Mouse (Mus musculus): Measurements from ENCODE around the gene Tent2.
"Not testable (repeated sequence)": the region's sequence is repeated elsewhere in the genome, so short reads cannot be mapped to it uniquely, and the experiment has no call there.

Tent2 gene

GRCm38 (mm10) chr13:93191831-93192645 is at the start of gene Tent2:
TSS of gene Tent2 (minus strand) at chr13:93192385.
- DNase-seq, result peak; percentile 92 to 96

DNA sequence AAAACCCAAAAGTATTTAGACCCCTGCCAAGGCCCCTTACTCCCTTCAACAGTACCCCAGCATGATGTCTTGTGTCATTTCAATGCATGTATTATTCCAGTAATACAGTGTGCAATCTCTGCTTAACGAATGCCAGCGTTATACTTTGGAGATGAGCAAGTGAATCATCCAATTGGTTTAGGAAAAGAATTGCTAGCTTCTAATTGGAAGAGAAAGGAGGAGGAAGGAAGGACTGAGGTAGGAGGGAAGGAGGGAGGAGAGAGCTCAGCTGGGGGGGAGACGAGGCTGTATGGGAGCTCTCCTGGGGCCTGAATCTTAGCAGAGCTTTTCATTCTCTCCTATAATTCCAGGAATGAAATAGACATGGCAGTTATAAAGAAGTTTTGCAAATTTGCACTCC is 49.0 kb upstream of the Tent2 start:
- no peak for DNase-seq

GRCm38 (mm10) chr13:93239561-93239960 is 47.4 kb upstream of the Tent2 start:
- no peak for DNase-seq

DNA sequence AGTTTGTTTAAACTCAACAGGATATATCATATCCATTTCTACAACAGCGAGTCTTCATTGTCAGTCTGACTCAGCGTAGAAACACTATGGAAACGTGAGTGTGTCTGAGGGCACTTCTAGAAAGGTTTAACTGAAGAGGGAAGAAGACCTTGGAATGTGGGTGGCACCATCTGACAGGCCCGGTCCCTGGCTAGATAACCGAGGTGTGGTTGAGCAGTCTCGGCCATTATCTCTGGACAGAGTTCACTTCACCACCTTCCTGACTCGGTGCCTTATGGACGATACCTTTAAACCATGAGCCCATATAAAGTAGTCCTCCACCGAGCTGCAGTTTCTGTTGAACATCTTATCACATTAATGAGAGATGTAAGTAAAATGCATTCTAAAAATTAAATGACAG is 46.9 kb upstream of the Tent2 start:
- no peak for DNase-seq

GRCm38 (mm10) chr13:93237677-93238398 is 45.7 kb upstream of the Tent2 start:
- DNase-seq, result no peak

DNA sequence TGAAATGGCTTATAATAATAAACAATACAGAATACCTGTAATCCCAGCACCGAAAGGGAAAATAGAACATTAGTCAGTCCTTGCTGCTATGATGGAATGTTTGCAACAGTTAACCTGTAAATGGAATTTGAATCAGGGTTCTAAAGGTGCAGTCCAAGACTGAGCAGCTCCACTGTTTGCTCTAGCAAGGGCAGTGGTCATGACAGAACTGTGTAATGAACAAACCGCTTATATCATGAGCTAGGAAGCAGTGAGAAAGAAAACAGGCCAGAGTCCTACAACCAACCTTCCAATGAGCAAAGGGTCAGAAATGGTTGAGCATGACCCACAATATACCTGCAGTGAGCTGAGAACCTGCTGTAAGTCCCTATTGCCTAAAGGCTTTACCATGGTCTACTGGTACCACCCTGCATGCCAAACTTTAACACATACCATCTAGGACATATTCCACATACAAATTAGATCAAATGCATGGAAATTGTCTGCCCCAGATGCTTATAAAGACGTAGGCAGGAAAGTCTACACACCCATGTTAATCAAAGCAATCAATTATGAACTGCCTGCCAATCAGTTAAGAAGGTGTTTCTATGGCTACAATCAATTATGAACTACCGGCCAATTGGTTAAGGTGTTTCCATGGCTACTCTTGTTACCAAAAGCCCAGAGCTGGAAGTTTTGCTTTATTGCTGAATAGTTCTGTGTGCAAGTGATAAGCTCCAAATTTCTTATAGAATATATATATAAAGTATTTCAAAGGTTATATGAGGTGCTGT is 42.3 kb upstream of the Tent2 start:
- DNase-seq, result no peak

- DNase-seq, result no peak
Observed at GRCm38 (mm10) chr13:93232335-93232734, 40.1 kb upstream of the Tent2 start.

DNA sequence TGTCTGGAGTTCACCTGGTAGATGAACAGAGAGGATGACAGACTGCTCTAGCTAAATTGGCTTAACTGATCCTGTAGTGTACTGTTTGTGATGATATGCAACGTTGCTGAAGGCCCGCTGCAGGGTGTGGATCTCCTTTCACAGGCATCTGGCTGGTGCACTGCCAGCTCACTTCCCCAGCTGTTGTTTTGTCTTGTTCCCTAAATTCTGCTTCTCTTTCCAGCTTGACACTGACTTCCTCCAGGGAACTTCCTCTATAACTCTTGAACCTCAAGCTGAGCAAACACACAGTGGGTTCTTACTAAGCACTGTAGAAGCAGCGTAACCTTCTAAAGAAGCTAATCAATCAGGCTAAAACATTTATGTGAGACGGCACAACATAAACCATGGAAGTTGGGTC is 38.8 kb upstream of the Tent2 start:
- no peak for DNase-seq

- no peak for DNase-seq
Observed at GRCm38 (mm10) chr13:93211741-93212140, 19.6 kb upstream of the Tent2 start.

DNA sequence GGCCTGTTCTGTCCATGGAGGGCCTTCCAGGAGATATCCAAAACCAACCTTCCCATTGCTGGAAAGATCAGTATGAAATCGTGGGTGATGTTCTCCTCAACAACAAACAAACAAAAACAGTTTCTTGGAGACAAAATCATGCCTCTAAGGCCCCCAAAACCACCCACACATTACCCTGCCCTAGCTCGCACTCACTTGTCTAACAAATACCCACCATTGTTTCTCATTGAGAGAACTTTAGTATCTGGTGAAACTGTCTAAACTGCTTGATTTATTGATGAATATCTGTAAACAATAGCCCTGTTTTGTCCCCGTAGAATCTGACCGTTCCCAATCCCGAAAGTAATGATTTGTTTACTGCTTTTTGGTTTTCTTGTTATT is 451 bp upstream of the Tent2 start:
- no peak for DNase-seq

DNA sequence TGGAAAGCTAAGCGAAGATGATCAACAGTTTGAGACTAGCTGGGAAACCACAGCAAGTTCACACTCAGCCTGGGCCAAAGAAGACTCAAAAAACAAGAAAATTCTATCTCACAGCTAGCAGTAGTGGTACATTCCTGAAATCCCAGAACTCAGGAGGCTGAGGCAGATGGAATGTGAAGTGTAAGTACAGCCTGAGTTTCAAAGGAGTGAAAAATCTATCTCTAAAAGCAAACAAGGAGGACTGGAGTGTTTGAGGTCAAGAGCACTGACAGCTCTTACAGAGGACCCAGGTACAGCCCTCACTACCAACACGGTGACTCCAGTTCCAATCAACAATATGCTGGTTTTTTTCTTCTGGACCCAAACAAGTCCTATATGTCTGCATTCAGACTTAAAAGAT is 2.8 kb downstream of the Tent2 start:
- DNase-seq, result no peak

DNA sequence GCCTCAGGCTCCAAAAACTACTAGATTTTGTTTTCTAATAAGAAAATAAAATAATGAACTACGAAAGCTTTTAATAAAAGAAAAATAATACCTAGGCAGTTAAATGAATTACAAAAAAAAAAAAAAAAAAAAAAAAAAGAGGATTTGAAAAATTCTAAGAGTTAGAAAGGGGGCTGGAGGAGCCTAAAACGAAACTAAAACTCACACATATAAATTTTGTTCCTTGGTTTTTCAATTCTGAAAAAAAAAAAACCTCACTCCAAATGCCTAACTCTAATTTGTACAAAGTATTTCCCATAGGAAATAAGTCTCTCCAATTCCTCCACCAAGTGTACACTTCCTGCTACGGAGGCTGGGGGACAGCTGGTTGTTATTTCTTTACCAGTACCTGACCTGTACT is 3.4 kb downstream of the Tent2 start:
- DNase-seq, result no peak

DNA sequence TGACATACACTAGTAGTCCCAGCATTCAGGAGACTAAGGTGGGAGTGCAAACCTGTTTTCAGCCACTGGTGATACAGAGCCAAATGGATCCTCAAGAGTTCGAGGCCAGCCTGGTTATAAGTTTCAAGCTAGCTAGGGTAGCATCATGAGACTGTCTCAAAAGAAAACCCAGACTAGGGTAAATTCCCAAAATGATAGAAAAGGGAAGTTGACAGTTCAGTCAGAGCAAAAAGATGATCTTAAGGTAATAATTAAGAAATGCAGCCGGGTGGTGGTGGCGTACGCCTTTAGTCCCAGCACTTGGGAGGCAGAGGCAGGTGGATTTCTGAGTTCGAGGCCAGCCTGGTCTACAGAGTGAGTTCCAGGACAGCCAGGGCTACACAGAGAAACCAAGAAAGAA is 4.4 kb downstream of the Tent2 start:
- not testable (repeated sequence) for DNase-seq

GRCm38 (mm10) chr13:93180351-93180750 is 11.8 kb downstream of the Tent2 start:
- DNase-seq, result no peak

DNA sequence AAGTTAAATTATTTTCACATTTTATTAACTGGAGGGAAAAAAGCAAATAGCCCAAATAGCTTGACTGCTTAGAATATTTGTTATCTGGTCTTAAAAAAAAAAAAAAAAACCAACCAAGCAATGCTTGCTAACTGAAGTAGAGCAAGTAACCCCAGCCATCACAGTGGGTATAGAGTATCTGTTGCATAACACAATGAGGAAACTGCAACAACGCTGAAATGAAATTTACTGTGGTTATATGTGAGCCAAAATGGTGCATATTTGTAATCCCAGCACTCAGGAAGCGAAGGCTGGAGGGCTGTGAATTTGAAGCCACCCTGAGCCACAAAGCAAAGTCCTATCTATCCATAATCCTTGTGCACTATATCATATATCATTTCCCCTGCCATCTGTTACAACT is 12.7 kb downstream of the Tent2 start:
- no peak for DNase-seq

- DNase-seq, result no peak
Observed at GRCm38 (mm10) chr13:93177571-93177970, 14.6 kb downstream of the Tent2 start.

DNA sequence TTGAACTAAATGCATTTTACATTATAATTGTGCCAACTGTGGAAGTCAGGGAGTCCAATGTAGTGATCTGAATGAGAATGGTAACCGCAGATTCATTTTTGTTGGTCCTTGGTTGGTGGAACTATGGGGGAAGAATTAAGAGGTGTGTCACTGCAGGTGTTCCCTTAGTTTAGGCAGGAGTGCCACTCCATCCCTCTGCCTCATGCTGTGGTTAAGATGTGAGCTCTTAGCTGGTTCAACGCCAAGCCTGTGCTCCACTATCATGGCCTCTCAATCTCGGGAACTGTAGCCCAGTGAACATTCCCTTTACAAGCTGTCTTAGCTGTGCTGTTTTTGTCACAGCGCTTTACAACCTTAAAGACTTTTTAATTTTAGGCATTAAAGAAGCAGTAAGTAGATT is 28.9 kb downstream of the Tent2 start:
- no peak for DNase-seq

GRCm38 (mm10) chr13:93162456-93162855 is 29.7 kb downstream of the Tent2 start:
- no peak for DNase-seq

- DNase-seq, result no peak
Observed at GRCm38 (mm10) chr13:93158261-93158660, 33.9 kb downstream of the Tent2 start.

- DNase-seq, result no peak
Observed at GRCm38 (mm10) chr13:93153280-93153679, 38.9 kb downstream of the Tent2 start.

- DNase-seq, result peak; percentile 77 to 80
Observed at GRCm38 (mm10) chr13:93144336-93145167, 47.6 kb downstream of the Tent2 start, which contains the start of gene Cmya5. TSS of gene Cmya5 (minus strand) at chr13:93144724.

DNA sequence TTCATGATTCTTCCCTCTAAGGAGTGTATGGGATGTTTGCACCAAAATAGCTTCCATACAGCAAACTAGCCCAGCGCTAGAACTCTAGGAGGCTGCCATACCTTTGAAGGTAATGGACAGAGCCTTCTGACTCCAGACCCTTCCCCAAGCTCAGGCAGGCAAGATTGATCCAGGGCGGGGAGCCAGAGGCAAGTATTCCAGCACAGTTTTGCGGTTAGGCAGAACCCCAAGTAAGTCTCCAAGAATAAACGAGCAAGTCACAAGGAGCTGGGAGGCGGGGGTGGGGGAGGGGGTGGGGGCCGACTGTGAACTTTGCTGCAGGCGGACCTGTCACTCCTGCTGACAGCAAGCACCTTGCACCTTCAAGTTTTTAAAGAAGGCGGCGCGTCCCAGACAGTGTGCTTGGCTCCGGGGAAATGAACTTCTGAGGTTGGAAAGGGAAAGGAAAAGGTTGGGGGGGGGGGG is 48.3 kb downstream of the Tent2 start:
- DNase-seq, result no peak
